Mouse (Mus musculus): ENCODE data around the gene Cd27. TPM values are rescaled to one million over a fixed set of nuclear protein-coding genes. Genes with fewer than 3 reads are reported as not detected.

Gene Cd27
- polyA plus RNA-seq, 1 experiment, result 7.9 TPM

- Histone ChIP-seq H3K4me1 (ENCODE audit: control insufficient read depth, insufficient read depth, insufficient read length, low read length) (peaks cover 11% of the 10 kb centered on the region; the same call in 1 of the 2 replicates), H3K27me3 (ENCODE audit: control insufficient read depth, insufficient read depth, low read length) (no peaks in the 10 kb centered on the region), H3K36me3 (ENCODE audit: control insufficient read depth, insufficient read depth, low read length) (peaks cover 30% of the 10 kb centered on the region), H3K27ac (ENCODE audit: insufficient read depth, low read depth, low read length) (no peak overlapping the region; the same call in 1 of the 2 replicates), H3K4me3 (ENCODE audit: low read depth, low read length) (peak overlapping the region; percentile 32)
- no peak for TF ChIP-seq POLR2A (IDR thresholded peaks at IDR 0.05; ENCODE audit: low read depth, low read length)
- TF ChIP-seq CTCF (IDR thresholded peaks at IDR 0.05; ENCODE audit: extremely low read depth, insufficient read length, insufficient replicate concordance, low read depth, low read length), result no peak
- 56% methylated on average over 9 of the region's 9 CpGs for WGBS
These were observed 6.2 kb downstream of the Cd27 start for GRCm38 (mm10) chr6:125230571-125230970.

- Histone ChIP-seq H3K36me3 (ENCODE audit: control insufficient read depth, insufficient read depth, low read length) (peaks cover 53% of the 10 kb centered on the region), H3K4me1 (ENCODE audit: control insufficient read depth, insufficient read depth, insufficient read length, low read length) (peaks cover 2% of the 10 kb centered on the region; the same call in 1 of the 2 replicates), H3K27ac (ENCODE audit: insufficient read depth, low read depth, low read length) (no peak overlapping the region), H3K4me3 (ENCODE audit: low read depth, low read length) (no peak overlapping the region), H3K27me3 (ENCODE audit: control insufficient read depth, insufficient read depth, low read length) (no peaks in the 10 kb centered on the region)
- TF ChIP-seq CTCF (IDR thresholded peaks at IDR 0.05; ENCODE audit: extremely low read depth, insufficient read length, insufficient replicate concordance, low read depth, low read length) (peak; percentile 30; the same call in 1 of the 2 replicates), POLR2A (IDR thresholded peaks at IDR 0.05; ENCODE audit: low read depth, low read length) (no peak)
- WGBS, result 87% methylated on average over 5 of the region's 5 CpGs
These were observed 11.2 kb downstream of the Cd27 start for GRCm38 (mm10) chr6:125225518-125226115.

GRCm38 (mm10) chr6:125222577-125222976 lies 14.2 kb downstream of the Cd27 start:
- no peaks in the 10 kb centered on the region for H3K27me3 ChIP-seq (ENCODE audit: control insufficient read depth, insufficient read depth, low read length)
- 71% methylated on average over 3 of the region's 3 CpGs for WGBS
- H3K36me3 ChIP-seq (ENCODE audit: control insufficient read depth, insufficient read depth, low read length), result peaks cover 49% of the 10 kb centered on the region
- H3K4me1 ChIP-seq (ENCODE audit: control insufficient read depth, insufficient read depth, insufficient read length, low read length), result no peaks in the 10 kb centered on the region
- TF ChIP-seq POLR2A (IDR thresholded peaks at IDR 0.05; ENCODE audit: low read depth, low read length) (no peak), CTCF (IDR thresholded peaks at IDR 0.05; ENCODE audit: extremely low read depth, insufficient read length, insufficient replicate concordance, low read depth, low read length) (no peak)
- H3K4me3 ChIP-seq (ENCODE audit: low read depth, low read length), result no peak overlapping the region
- peak overlapping the region; percentile 52 for H3K27ac ChIP-seq (ENCODE audit: insufficient read depth, low read depth, low read length)

- no peaks in the 10 kb centered on the region for H3K4me1 ChIP-seq (ENCODE audit: control insufficient read depth, insufficient read depth, insufficient read length, low read length)
- 37% methylated on average over 2 of the region's 2 CpGs for WGBS
- no peaks in the 10 kb centered on the region for H3K27me3 ChIP-seq (ENCODE audit: control insufficient read depth, insufficient read depth, low read length)
- H3K27ac ChIP-seq (ENCODE audit: insufficient read depth, low read depth, low read length), result peak overlapping the region; percentile 52; the same call in 1 of the 2 replicates
- peaks cover 47% of the 10 kb centered on the region for H3K36me3 ChIP-seq (ENCODE audit: control insufficient read depth, insufficient read depth, low read length)
- H3K4me3 ChIP-seq (ENCODE audit: low read depth, low read length), result no peak overlapping the region
- TF ChIP-seq POLR2A (IDR thresholded peaks at IDR 0.05; ENCODE audit: low read depth, low read length), result no peak
- no peak for TF ChIP-seq CTCF (IDR thresholded peaks at IDR 0.05; ENCODE audit: extremely low read depth, insufficient read length, insufficient replicate concordance, low read depth, low read length)
These were observed 14.7 kb downstream of the Cd27 start for GRCm38 (mm10) chr6:125222146-125222545.

GRCm38 (mm10) chr6:125221115-125221745 lies 15.6 kb downstream of the Cd27 start:
- Histone ChIP-seq H3K36me3 (ENCODE audit: control insufficient read depth, insufficient read depth, low read length) (peaks cover 39% of the 10 kb centered on the region), H3K27ac (ENCODE audit: insufficient read depth, low read depth, low read length) (0 out of 2 replicates have a peak overlapping the region, but pooled peaks have one; percentile 0), H3K27me3 (ENCODE audit: control insufficient read depth, insufficient read depth, low read length) (no peaks in the 10 kb centered on the region), H3K4me3 (ENCODE audit: low read depth, low read length) (no peak overlapping the region), H3K4me1 (ENCODE audit: control insufficient read depth, insufficient read depth, insufficient read length, low read length) (no peaks in the 10 kb centered on the region)
- no peak for TF ChIP-seq POLR2A (IDR thresholded peaks at IDR 0.05; ENCODE audit: low read depth, low read length)
- TF ChIP-seq CTCF (IDR thresholded peaks at IDR 0.05; ENCODE audit: extremely low read depth, insufficient read length, insufficient replicate concordance, low read depth, low read length), result no peak
- WGBS, result 95% methylated on average over 20 of the region's 20 CpGs

GRCm38 (mm10) chr6:125218963-125219362 lies 17.8 kb downstream of the Cd27 start:
- Histone ChIP-seq H3K4me1 (ENCODE audit: control insufficient read depth, insufficient read depth, insufficient read length, low read length) (no peaks in the 10 kb centered on the region), H3K4me3 (ENCODE audit: low read depth, low read length) (no peak overlapping the region), H3K36me3 (ENCODE audit: control insufficient read depth, insufficient read depth, low read length) (peaks cover 20% of the 10 kb centered on the region), H3K27ac (ENCODE audit: insufficient read depth, low read depth, low read length) (no peak overlapping the region), H3K27me3 (ENCODE audit: control insufficient read depth, insufficient read depth, low read length) (no peaks in the 10 kb centered on the region)
- WGBS, result 78% methylated on average over 4 of the region's 4 CpGs
- no peak for TF ChIP-seq POLR2A (IDR thresholded peaks at IDR 0.05; ENCODE audit: low read depth, low read length)
- TF ChIP-seq CTCF (IDR thresholded peaks at IDR 0.05; ENCODE audit: extremely low read depth, insufficient read length, insufficient replicate concordance, low read depth, low read length), result peak; percentile 26; the same call in 1 of the 2 replicates

GRCm38 (mm10) chr6:125217899-125218298 lies 18.9 kb downstream of the Cd27 start:
- 90% methylated on average over 11 of the region's 11 CpGs for WGBS
- no peak overlapping the region for H3K27ac ChIP-seq (ENCODE audit: insufficient read depth, low read depth, low read length)
- no peak overlapping the region for H3K4me3 ChIP-seq (ENCODE audit: low read depth, low read length)
- no peak for TF ChIP-seq CTCF (IDR thresholded peaks at IDR 0.05; ENCODE audit: extremely low read depth, insufficient read length, insufficient replicate concordance, low read depth, low read length)
- TF ChIP-seq POLR2A (IDR thresholded peaks at IDR 0.05; ENCODE audit: low read depth, low read length), result no peak
- no peaks in the 10 kb centered on the region for H3K4me1 ChIP-seq (ENCODE audit: control insufficient read depth, insufficient read depth, insufficient read length, low read length)
- no peaks in the 10 kb centered on the region for H3K27me3 ChIP-seq (ENCODE audit: control insufficient read depth, insufficient read depth, low read length)
- H3K36me3 ChIP-seq (ENCODE audit: control insufficient read depth, insufficient read depth, low read length), result peaks cover 14% of the 10 kb centered on the region

Measured in small intestine, adult 2 months (tissue).